In genomic region chr8:104358637-104359036, GRCm38 (mm10) we compare ENCODE assay signal across 31 mouse cellular contexts. TPM values are rescaled to one million over a fixed set of nuclear protein-coding genes. Genes with fewer than 3 reads are reported as not detected.
"Had no signal": no experiment of that assay in that cellular context is flagged by ENCODE, and none has a peak within 500 bp of the region (broad histone marks: within the 10 kb centered on the region; RNA-seq: fewer than 3 reads in every experiment).

No protein-coding gene starts in this region.

- ATAC-seq: intestine, embryonic 15.5 days; liver, postnatal 0 days; lung, postnatal 0 days had no signal

- H3K27ac ChIP-seq: intestine, embryonic 15.5 days; kidney, embryonic 15.5 days; limb, embryonic 12.5 days; limb, embryonic 15.5 days; liver, embryonic 14.5 days; macrophage; neural tube, embryonic 13.5 days; stomach, embryonic 15.5 days had no signal

- H3K9ac ChIP-seq: intestine, embryonic 15.5 days; kidney, embryonic 15.5 days; limb, embryonic 12.5 days; limb, embryonic 15.5 days; liver, embryonic 14.5 days; liver, postnatal 0 days; lung, embryonic 14.5 days; neural tube, embryonic 13.5 days; stomach, embryonic 15.5 days had no signal

- H3K9me3 ChIP-seq: intestine, embryonic 15.5 days; kidney, embryonic 15.5 days; limb, embryonic 12.5 days; limb, embryonic 15.5 days; neural tube, embryonic 13.5 days; stomach, embryonic 15.5 days had no signal

- H3K27me3 ChIP-seq: intestine, embryonic 15.5 days; kidney, embryonic 15.5 days; limb, embryonic 12.5 days; limb, embryonic 15.5 days; neural tube, embryonic 13.5 days; stomach, embryonic 15.5 days had no signal

- H3K4me2 ChIP-seq: intestine, embryonic 15.5 days; kidney, embryonic 15.5 days; limb, embryonic 12.5 days; limb, embryonic 15.5 days; liver, embryonic 11.5 days; lung, embryonic 14.5 days; neural tube, embryonic 13.5 days; stomach, embryonic 15.5 days had no signal

- DNase-seq: kidney, adult 11 months; kidney, adult 8-10 months; kidney, postnatal 10 days; kidney, postnatal 36 days; layer of hippocampus, postnatal 36 days; left cerebral cortex, postnatal 4 days; liver, postnatal 0 days; lung, embryonic 14.5 days; right cerebral cortex, adult 18-20 months; right cerebral cortex, postnatal 25 days; spleen, adult 18-20 months; thymus, postnatal 25 days had no signal

- H3K4me3 ChIP-seq: intestine, embryonic 15.5 days; kidney, embryonic 15.5 days; limb, embryonic 12.5 days; limb, embryonic 15.5 days; myocyte; neural tube, embryonic 13.5 days; stomach, embryonic 15.5 days had no signal

- H3K4me1 ChIP-seq: limb, embryonic 12.5 days; stomach, embryonic 15.5 days had no signal

RNA-seq across cellular contexts. Expression of gene Cmtm2b, which starts 36.6 kb away (rescaled TPM):
- total RNA-seq: layer of hippocampus, adult 8-10 months; layer of hippocampus, postnatal 10 days; layer of hippocampus, postnatal 36 days; left cerebral cortex, adult 8-10 months; left cerebral cortex, postnatal 14 days; left cerebral cortex, postnatal 4 days; megakaryocyte, adult 5-6 weeks; monocyte, adult 5-6 weeks; neutrophil, adult 5-6 weeks had no signal
- polyA plus RNA-seq: intestine, embryonic 15.5 days; kidney, embryonic 15.5 days; limb, embryonic 12.5 days; limb, embryonic 15.5 days; liver, embryonic 11.5 days; liver, embryonic 14.5 days; liver, postnatal 0 days; lung, embryonic 14.5 days; lung, postnatal 0 days; macrophage; myocyte; neural tube, embryonic 13.5 days; stomach, embryonic 15.5 days; thymus, postnatal 0 days had no signal

RNA-seq across cellular contexts. Expression of gene Gm11020, which starts 37.3 kb away (rescaled TPM):
- total RNA-seq: layer of hippocampus, adult 8-10 months; layer of hippocampus, postnatal 10 days; layer of hippocampus, postnatal 36 days; left cerebral cortex, adult 8-10 months; left cerebral cortex, postnatal 14 days; left cerebral cortex, postnatal 4 days; megakaryocyte, adult 5-6 weeks; monocyte, adult 5-6 weeks; neutrophil, adult 5-6 weeks had no signal
- polyA plus RNA-seq: intestine, embryonic 15.5 days; kidney, embryonic 15.5 days; limb, embryonic 12.5 days; limb, embryonic 15.5 days; liver, embryonic 11.5 days; liver, embryonic 14.5 days; liver, postnatal 0 days; lung, embryonic 14.5 days; lung, postnatal 0 days; macrophage; myocyte; neural tube, embryonic 13.5 days; stomach, embryonic 15.5 days; thymus, postnatal 0 days had no signal

RNA-seq across cellular contexts. Expression of gene Cmtm1, which starts 48.7 kb away (rescaled TPM):
- total RNA-seq: layer of hippocampus, adult 8-10 months; layer of hippocampus, postnatal 10 days; layer of hippocampus, postnatal 36 days; left cerebral cortex, adult 8-10 months; left cerebral cortex, postnatal 14 days; left cerebral cortex, postnatal 4 days; megakaryocyte, adult 5-6 weeks; monocyte, adult 5-6 weeks; neutrophil, adult 5-6 weeks had no signal
- polyA plus RNA-seq: intestine, embryonic 15.5 days; kidney, embryonic 15.5 days; limb, embryonic 12.5 days; limb, embryonic 15.5 days; liver, embryonic 11.5 days; liver, embryonic 14.5 days; liver, postnatal 0 days; lung, embryonic 14.5 days; lung, postnatal 0 days; macrophage; myocyte; neural tube, embryonic 13.5 days; stomach, embryonic 15.5 days; thymus, postnatal 0 days had no signal
